Mouse (Mus musculus) CD4-positive, CD25-positive, alpha-beta regulatory T cell, adult 2 months (primary cell): ENCODE data around the gene Rab8a.

Experiments used
- DNase-seq: peaks from one replicate; pipeline ENCODE4 v3.0.0-alpha.2; 2012; ENCODE audit warnings: low read depth, low spot score

Gene Rab8a

GRCm38 (mm10) chr8:72146056-72146455, 14.9 kb upstream of the Rab8a start:
- DNase-seq: no peak

GRCm38 (mm10) chr8:72146556-72146955, 14.4 kb upstream of the Rab8a start:
- no peak for DNase-seq

- no peak for DNase-seq
These were observed 13.7 kb upstream of the Rab8a start for GRCm38 (mm10) chr8:72147266-72147665.

GRCm38 (mm10) chr8:72149056-72149455, 11.9 kb upstream of the Rab8a start:
- no peak for DNase-seq

- no peak for DNase-seq
These were observed 9.5 kb upstream of the Rab8a start for GRCm38 (mm10) chr8:72151418-72152078.

- no peak for DNase-seq
These were observed 7.6 kb upstream of the Rab8a start for GRCm38 (mm10) chr8:72153382-72153781.

GRCm38 (mm10) chr8:72158096-72158495, 2.9 kb upstream of the Rab8a start:
- no peak for DNase-seq

- DNase-seq: no peak
These were observed 2.3 kb upstream of the Rab8a start for GRCm38 (mm10) chr8:72158726-72159125.

- peak; percentile 56 for DNase-seq
These were observed 993 bp upstream of the Rab8a start for GRCm38 (mm10) chr8:72160007-72160406.

GRCm38 (mm10) chr8:72162821-72163220, 1.8 kb downstream of the Rab8a start:
- peak; percentile 47 for DNase-seq

- DNase-seq: peak; percentile 83
These were observed 8.2 kb downstream of the Rab8a start for GRCm38 (mm10) chr8:72169098-72169668.

GRCm38 (mm10) chr8:72169681-72170249, 8.8 kb downstream of the Rab8a start:
- peak; percentile 58 for DNase-seq

GRCm38 (mm10) chr8:72177346-72177925, 16.4 kb downstream of the Rab8a start:
- peak; percentile 84 for DNase-seq

- DNase-seq: no peak
These were observed 22.7 kb downstream of the Rab8a start for GRCm38 (mm10) chr8:72183554-72184202.

GRCm38 (mm10) chr8:72187793-72188331, 26.9 kb downstream of the Rab8a start:
- DNase-seq: no peak

GRCm38 (mm10) chr8:72189417-72190214, 28.6 kb downstream of the Rab8a start, which contains the start of gene Hsh2d:
Hsh2d (plus strand) TSS chr8:72189638.
- peak; percentile 89 for DNase-seq

GRCm38 (mm10) chr8:72190215-72190539, 29.2 kb downstream of the Rab8a start:
- peak; percentile 24 for DNase-seq

- DNase-seq: no peak
These were observed 31.1 kb downstream of the Rab8a start for GRCm38 (mm10) chr8:72192065-72192464.

GRCm38 (mm10) chr8:72197997-72198396, 37.0 kb downstream of the Rab8a start:
- DNase-seq: no peak

GRCm38 (mm10) chr8:72208582-72208981, 47.6 kb downstream of the Rab8a start:
- no peak for DNase-seq

GRCm38 (mm10) chr8:72210222-72210621, 49.2 kb downstream of the Rab8a start:
- no peak for DNase-seq
